Mouse (Mus musculus): ENCODE data around the gene Skint6.
"Not testable (repeated sequence)": the region's sequence is repeated elsewhere in the genome, so short reads cannot be mapped to it uniquely, and the experiment has no call there.

Gene Skint6

DNA sequence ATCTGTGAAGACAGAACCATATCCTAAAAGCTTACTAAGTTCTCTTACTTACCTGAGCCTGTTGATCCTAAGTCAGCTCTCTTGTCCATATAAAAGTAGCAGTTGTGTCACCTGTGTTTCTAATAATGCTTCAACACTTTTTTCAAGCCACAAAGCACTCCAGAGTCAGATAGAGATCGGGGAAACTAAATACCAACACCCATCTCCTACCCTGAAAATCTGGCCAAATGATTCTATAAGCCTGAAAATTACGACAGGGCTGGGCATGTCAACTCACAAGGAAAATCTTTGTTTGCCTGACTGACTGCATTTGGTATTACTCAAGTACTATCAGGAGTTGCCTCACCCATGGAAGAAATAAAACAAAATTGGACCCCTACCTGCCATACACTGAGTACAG, at the start of gene Skint6:
TSS of gene Skint6 (minus strand) at position 101 of the 400 bp plus-strand sequence.
- no peak for DNase-seq (ENCODE audit: low read depth, low spot score)

DNA sequence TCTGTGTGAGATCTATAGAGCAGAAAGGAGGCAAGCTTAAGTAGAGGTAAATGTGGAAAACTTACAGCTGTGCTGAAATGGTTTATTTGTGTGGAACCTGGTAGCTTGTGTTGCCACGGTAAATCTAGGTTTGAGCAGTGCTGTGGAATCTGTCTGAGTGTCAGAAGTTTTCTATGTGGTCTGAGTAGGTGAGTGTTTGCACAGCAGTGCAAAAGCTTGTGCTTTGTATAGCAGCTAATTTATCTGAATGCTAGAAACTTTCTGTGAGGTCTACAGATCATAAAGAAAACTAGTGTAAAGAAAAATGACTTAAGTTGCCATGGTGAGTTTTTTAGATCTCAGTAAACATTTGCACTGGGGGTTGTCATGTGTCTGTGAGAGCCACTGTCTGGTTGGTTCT, 34.1 kb upstream of the Skint6 start:
- DNase-seq (ENCODE audit: low read depth, low spot score) = no peak

- DNase-seq (ENCODE audit: low read depth, low spot score) = no peak
These were observed 15.2 kb upstream of the Skint6 start for GRCm38 (mm10) chr4:113301773-113302473.

DNA sequence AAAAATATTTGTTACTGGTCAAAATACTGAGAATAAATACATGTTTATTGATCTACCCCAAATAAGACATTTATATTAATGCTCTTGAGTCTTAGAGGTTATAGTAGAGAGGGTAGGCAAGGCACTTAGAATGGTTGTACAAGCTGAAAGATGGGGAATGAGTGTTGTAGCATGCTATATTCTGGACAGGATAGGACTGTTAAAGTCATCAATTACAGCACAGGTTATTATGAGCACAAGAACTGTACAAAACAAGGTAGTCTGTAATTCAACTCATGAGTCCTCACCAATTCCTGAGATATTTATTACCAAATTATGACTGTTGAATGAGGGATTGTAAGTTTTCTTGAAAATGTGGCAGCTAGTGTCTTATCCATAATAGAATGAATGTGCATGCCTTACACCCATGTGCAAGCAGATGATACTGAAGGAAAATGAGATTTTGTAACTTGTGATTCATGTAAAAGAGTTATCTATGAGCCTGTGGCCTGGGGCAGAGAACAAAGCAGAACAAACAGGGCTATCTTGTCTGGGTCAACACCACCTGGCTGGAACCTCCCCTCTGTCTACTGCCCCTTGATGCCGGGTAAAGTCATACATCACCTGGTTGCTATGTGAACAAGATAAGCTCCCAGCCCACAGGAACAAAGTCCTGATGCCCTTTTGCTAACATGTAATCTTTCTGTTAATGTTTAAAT, 23.3 kb downstream of the Skint6 start:
- DNase-seq (ENCODE audit: low read depth, low spot score) = no peak

GRCm38 (mm10) chr4:113245808-113246207, 41.0 kb downstream of the Skint6 start:
- no peak for DNase-seq (ENCODE audit: low read depth, low spot score)

- no peak for DNase-seq (ENCODE audit: low read depth, low spot score)
These were observed 219.2 kb downstream of the Skint6 start for GRCm38 (mm10) chr4:113067621-113068020.

- not testable (repeated sequence) for DNase-seq (ENCODE audit: low read depth, low spot score)
These were observed 307.6 kb downstream of the Skint6 start for GRCm38 (mm10) chr4:112979160-112979559.

DNA sequence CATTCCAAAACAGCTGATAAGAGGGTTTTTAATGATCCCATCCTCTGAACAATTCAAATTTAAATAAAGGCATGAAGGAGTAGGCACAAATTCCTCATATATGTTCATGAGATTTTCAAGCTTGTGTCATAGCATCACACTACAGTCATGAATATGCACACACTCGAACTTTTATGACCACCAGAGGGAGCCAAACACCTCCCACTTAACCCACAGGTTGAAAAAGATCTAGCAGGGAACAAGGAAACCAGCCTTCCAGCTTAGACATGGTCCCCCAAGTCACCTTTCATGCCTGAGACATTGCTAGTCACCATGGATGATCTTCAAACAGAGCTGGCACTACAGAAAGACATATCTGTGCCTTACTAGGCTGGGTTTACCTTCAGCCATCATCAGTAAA, 496.1 kb downstream of the Skint6 start:
- DNase-seq (ENCODE audit: low read depth, low spot score) = no peak

DNA sequence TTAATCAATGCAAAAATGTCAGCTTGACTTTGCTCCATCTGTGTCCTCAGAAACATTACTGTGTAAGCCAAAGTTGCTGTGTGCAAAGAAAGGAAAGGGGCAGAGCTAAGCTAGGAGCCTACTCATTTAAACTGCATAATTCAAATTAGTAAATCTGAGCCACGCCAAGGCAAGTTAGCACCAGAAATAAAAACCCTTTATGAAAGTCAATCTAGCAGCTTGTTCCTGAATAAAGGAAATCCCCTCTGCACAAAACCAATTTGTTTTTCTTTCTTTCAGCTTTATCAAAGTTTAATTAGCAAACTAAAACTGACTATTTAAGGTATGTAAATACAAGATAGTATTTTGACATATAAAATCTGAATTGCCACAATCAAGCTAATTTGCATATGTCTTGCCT, 512.0 kb downstream of the Skint6 start, which contains the start of gene Skint10:
TSS of gene Skint10 (minus strand) at position 101 of the 400 bp plus-strand sequence.
- DNase-seq (ENCODE audit: low read depth, low spot score) = no peak

All from telencephalon, adult 2 months (tissue).